Mouse (Mus musculus) embryonic facial prominence, embryonic 13.5 days (tissue): Measurements from ENCODE around the gene Mcu. TPM values are rescaled to one million over a fixed set of nuclear protein-coding genes. Genes with fewer than 3 reads are reported as not detected.

Experiments
- ATAC-seq: fragments of 200-750 bp; cut with Nextera tagmentation; 2 replicates; pipeline ENCODE4 v1.8.0; 2017; ENCODE audit warnings: low read depth; ENCODE audit not compliant: insufficient number of reproducible peaks, insufficient read depth, low FRiP score, low TSS enrichment
- H3K27ac ChIP-seq: fragments of 300-500 bp; sonication (generic); 2 replicates; pipeline ENCODE4 v1.5.1; 2015; ENCODE audit warnings: moderate library complexity, mild to moderate bottlenecking, inconsistent platforms
- H3K27me3 ChIP-seq: fragments of 300-500 bp; sonication (generic); 2 replicates; pipeline ENCODE4 v1.6.1; 2015; ENCODE audit warnings: mild to moderate bottlenecking, inconsistent platforms
- H3K36me3 ChIP-seq: fragments of 300-500 bp; sonication (generic); 2 replicates; pipeline ENCODE4 v1.6.1; 2015; ENCODE audit warnings: mild to moderate bottlenecking, inconsistent platforms
- H3K4me1 ChIP-seq: fragments of 300-500 bp; sonication (generic); 2 replicates; pipeline ENCODE4 v1.6.1; 2015; ENCODE audit warnings: inconsistent platforms
- H3K4me2 ChIP-seq: fragments of 300-500 bp; sonication (generic); 2 replicates; pipeline ENCODE4 v1.6.1; 2015; ENCODE audit warnings: moderate library complexity, mild to moderate bottlenecking, inconsistent platforms
- H3K4me3 ChIP-seq: fragments of 300-500 bp; sonication (generic); 2 replicates; pipeline ENCODE4 v1.5.1; 2015; ENCODE audit warnings: mild to moderate bottlenecking, inconsistent platforms
- H3K9ac ChIP-seq: fragments of 300-500 bp; sonication (generic); 2 replicates; pipeline ENCODE4 v1.6.1; 2015; ENCODE audit warnings: mild to moderate bottlenecking, inconsistent platforms
- H3K9me3 ChIP-seq: fragments of 300-500 bp; sonication (generic); 2 replicates; pipeline ENCODE4 v1.6.1; 2016; ENCODE audit warnings: inconsistent platforms
- WGBS: fragments of 180-500 bp; shearing (Covaris S2); methylation state at CpG from one replicate; pipeline ENCODE4 v1.1.7; 2015; ENCODE audit warnings: mixed read lengths; 5-methylcytosine and 5-hydroxymethylcytosine counted together
- polyA plus RNA-seq: library from polyadenylated mRNA; unstranded; fragments of >200 nt; fragmentation: Nextera tagmentation; extraction: Ambion mirVana; gene quantifications from 2 replicates; pipeline ENCODE4 v1.2.1, GENCODE M21; 2015

Gene Mcu
- polyA plus RNA-seq = 30.1 and 31.3 TPM in 2 replicates

DNA sequence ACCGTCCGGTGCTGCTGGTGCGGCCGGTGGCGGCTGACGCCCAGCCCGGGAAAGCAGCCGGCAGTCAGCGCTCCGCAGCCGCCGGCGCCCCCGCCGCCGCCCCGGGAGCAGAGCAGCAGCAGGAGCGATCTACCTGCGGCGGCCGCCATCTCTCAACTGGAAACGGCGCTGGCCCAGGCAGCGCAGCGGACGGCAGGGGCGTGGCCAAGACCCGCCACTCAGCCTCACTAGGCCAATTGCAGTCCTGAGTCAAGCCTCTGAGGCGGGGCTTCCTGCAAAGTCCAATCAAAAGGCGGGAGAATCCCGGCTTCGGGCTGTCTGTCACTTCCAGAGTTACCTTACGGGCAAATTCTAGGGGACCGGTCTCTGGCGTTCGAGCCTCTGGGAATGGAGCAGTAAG is at the start of gene Mcu:
Gene Mcu (minus strand): TSS at position 171 of the 400 bp plus-strand sequence.
- under 1% methylated on average over 33 of the region's 36 CpGs for WGBS
- peak within 1 kb of the TSS; percentile 87 for H3K27ac ChIP-seq

GRCm38 (mm10) chr10:59665503-59666291 is 49.2 kb upstream of the Mcu start:
- H3K9ac ChIP-seq = no peak overlapping the region
- peaks cover 20% of the 10 kb centered on the region for H3K4me1 ChIP-seq
- 64% methylated on average over 13 of the region's 13 CpGs for WGBS
- H3K4me3 ChIP-seq = no peak overlapping the region
- H3K27me3 ChIP-seq = no peaks in the 10 kb centered on the region
- no peak overlapping the region for H3K27ac ChIP-seq
- ATAC-seq = no peak
- H3K9me3 ChIP-seq = 0 out of 2 replicates have a peak, but pooled peaks cover 1% of the 10 kb centered on the region
- no peaks in the 10 kb centered on the region for H3K36me3 ChIP-seq
- H3K4me2 ChIP-seq = no peak overlapping the region

More for the DNA sequence above, at the start of gene Mcu:
- peak within 1 kb of the TSS; percentile 89 for H3K4me3 ChIP-seq
- H3K4me2 ChIP-seq = peak within 1 kb of the TSS; percentile 85
- H3K4me1 ChIP-seq = peaks cover 23% of the 10 kb centered on the region
- peak; percentile 99 for ATAC-seq
- H3K27me3 ChIP-seq = no peaks in the 10 kb centered on the region
- no peaks in the 10 kb centered on the region for H3K9me3 ChIP-seq
- no peaks in the 10 kb centered on the region for H3K36me3 ChIP-seq
- H3K9ac ChIP-seq = peak within 1 kb of the TSS; percentile 92

GRCm38 (mm10) chr10:59664765-59665164 is 48.3 kb upstream of the Mcu start:
- H3K27ac ChIP-seq = no peak overlapping the region
- no peak for ATAC-seq
- WGBS = 72% methylated on average over 2 of the region's 2 CpGs

DNA sequence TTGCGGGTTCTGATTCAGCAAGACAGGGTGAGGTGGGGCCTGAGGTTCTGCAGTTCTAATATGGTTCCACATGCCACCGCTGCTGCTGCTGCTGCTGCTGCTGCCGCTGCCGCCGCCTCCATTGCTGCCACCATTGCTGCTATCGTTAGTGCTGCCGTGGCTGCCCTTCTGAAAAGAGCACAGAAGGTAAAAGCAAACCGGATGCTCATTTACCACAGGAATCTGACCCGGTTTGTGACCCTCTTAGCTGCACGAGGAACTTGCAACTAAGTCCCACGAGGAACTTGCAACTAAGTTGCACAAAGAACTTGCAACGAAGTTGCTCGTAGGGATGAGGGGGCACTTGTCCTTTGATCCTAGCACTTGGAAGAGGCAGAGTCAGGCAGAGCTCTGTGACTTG is 40.3 kb upstream of the Mcu start:
- Histone ChIP-seq H3K27me3 (no peaks in the 10 kb centered on the region), H3K4me1 (no peaks in the 10 kb centered on the region), H3K36me3 (no peaks in the 10 kb centered on the region), H3K4me3 (no peak overlapping the region), H3K9ac (no peak overlapping the region), H3K27ac (no peak overlapping the region), H3K4me2 (no peak overlapping the region), H3K9me3 (peaks cover 8% of the 10 kb centered on the region; the same call in 1 of the 2 replicates)
- ATAC-seq = no peak
- 77% methylated on average over 13 of the region's 13 CpGs for WGBS

More at GRCm38 (mm10) chr10:59664765-59665164, 48.3 kb upstream of the Mcu start:
- H3K9ac ChIP-seq = no peak overlapping the region
- no peak overlapping the region for H3K4me2 ChIP-seq
- H3K27me3 ChIP-seq = no peaks in the 10 kb centered on the region
- no peaks in the 10 kb centered on the region for H3K36me3 ChIP-seq
- H3K9me3 ChIP-seq = peaks cover 8% of the 10 kb centered on the region; the same call in 1 of the 2 replicates
- H3K4me3 ChIP-seq = no peak overlapping the region
- H3K4me1 ChIP-seq = peaks cover 20% of the 10 kb centered on the region

DNA sequence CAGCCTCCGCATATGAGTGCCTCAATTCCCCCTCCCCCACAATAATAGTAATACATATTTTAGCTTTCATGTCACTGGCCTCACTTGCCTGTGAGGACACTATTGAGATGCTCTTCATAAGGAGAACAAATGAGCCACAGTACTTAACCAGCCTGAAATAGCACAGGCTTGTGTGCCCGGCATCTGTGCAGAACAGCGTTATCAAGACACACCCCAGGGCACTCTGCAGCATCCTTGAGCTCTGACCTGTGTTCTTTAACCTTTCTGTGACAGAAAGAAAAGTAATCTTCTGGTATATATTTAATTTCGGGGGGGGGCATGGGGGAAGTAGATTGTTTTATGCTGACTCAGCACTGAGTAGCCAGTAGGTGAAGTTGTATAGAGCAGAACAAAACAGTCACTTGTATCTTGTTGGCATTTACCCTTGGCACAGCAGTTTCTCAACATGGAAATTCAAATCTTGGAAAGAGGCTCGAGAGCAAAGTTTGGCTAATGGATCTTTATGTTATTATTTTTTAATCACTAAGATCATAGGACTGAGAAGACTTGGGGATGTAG is 30.4 kb upstream of the Mcu start:
- H3K27me3 ChIP-seq = no peaks in the 10 kb centered on the region
- H3K4me1 ChIP-seq = no peaks in the 10 kb centered on the region
- no peak overlapping the region for H3K4me2 ChIP-seq
- H3K9ac ChIP-seq = no peak overlapping the region
- no peak overlapping the region for H3K4me3 ChIP-seq
- ATAC-seq = no peak
- whole genome bisulfite sequencing = 80% methylated on average over 5 of the region's 5 CpGs
- H3K36me3 ChIP-seq = no peaks in the 10 kb centered on the region
- H3K9me3 ChIP-seq = no peaks in the 10 kb centered on the region
- no peak overlapping the region for H3K27ac ChIP-seq

- H3K4me1 ChIP-seq = no peaks in the 10 kb centered on the region
- H3K36me3 ChIP-seq = no peaks in the 10 kb centered on the region
- H3K9ac ChIP-seq = no peak overlapping the region
- no peak overlapping the region for H3K4me3 ChIP-seq
- H3K27me3 ChIP-seq = no peaks in the 10 kb centered on the region
- no peak overlapping the region for H3K4me2 ChIP-seq
- ATAC-seq = no peak
- H3K9me3 ChIP-seq = no peaks in the 10 kb centered on the region
- H3K27ac ChIP-seq = no peak overlapping the region
- WGBS = 79% methylated on average over 4 of the region's 4 CpGs
These were observed 28.7 kb upstream of the Mcu start for GRCm38 (mm10) chr10:59645153-59645552.

GRCm38 (mm10) chr10:59644710-59645109 is 28.2 kb upstream of the Mcu start:
- Histone ChIP-seq H3K4me3 (no peak overlapping the region), H3K4me2 (no peak overlapping the region), H3K27me3 (no peaks in the 10 kb centered on the region), H3K4me1 (no peaks in the 10 kb centered on the region), H3K36me3 (no peaks in the 10 kb centered on the region), H3K9me3 (no peaks in the 10 kb centered on the region), H3K27ac (no peak overlapping the region), H3K9ac (no peak overlapping the region)
- no peak for ATAC-seq
- WGBS = 55% methylated on average over 2 of the region's 2 CpGs

- Histone ChIP-seq H3K36me3 (no peaks in the 10 kb centered on the region), H3K9me3 (no peaks in the 10 kb centered on the region), H3K9ac (no peak overlapping the region), H3K4me3 (no peak overlapping the region), H3K27ac (no peak overlapping the region), H3K4me1 (peaks cover under 1% of the 10 kb centered on the region; the same call in 1 of the 2 replicates), H3K4me2 (no peak overlapping the region), H3K27me3 (no peaks in the 10 kb centered on the region)
- WGBS = 80% methylated on average over 9 of the region's 9 CpGs
- ATAC-seq = no peak
These were observed 27.2 kb upstream of the Mcu start for GRCm38 (mm10) chr10:59643645-59644044.

GRCm38 (mm10) chr10:59642659-59643377 is 26.3 kb upstream of the Mcu start:
- Histone ChIP-seq H3K9me3 (no peaks in the 10 kb centered on the region), H3K4me1 (peaks cover 9% of the 10 kb centered on the region), H3K36me3 (no peaks in the 10 kb centered on the region), H3K4me3 (no peak overlapping the region), H3K9ac (no peak overlapping the region), H3K27me3 (no peaks in the 10 kb centered on the region), H3K4me2 (no peak overlapping the region), H3K27ac (no peak overlapping the region)
- 71% methylated on average over 8 of the region's 8 CpGs for WGBS
- no peak for ATAC-seq

GRCm38 (mm10) chr10:59638576-59638975 is 22.1 kb upstream of the Mcu start:
- no peaks in the 10 kb centered on the region for H3K27me3 ChIP-seq
- 85% methylated on average over 6 of the region's 6 CpGs for WGBS
- peak overlapping the region; percentile 77; the same call in 1 of the 2 replicates for H3K27ac ChIP-seq
- H3K4me1 ChIP-seq = peaks cover 20% of the 10 kb centered on the region
- H3K9me3 ChIP-seq = no peaks in the 10 kb centered on the region
- ATAC-seq = no peak
- no peak overlapping the region for H3K9ac ChIP-seq
- H3K4me2 ChIP-seq = no peak overlapping the region
- no peak overlapping the region for H3K4me3 ChIP-seq
- no peaks in the 10 kb centered on the region for H3K36me3 ChIP-seq

DNA sequence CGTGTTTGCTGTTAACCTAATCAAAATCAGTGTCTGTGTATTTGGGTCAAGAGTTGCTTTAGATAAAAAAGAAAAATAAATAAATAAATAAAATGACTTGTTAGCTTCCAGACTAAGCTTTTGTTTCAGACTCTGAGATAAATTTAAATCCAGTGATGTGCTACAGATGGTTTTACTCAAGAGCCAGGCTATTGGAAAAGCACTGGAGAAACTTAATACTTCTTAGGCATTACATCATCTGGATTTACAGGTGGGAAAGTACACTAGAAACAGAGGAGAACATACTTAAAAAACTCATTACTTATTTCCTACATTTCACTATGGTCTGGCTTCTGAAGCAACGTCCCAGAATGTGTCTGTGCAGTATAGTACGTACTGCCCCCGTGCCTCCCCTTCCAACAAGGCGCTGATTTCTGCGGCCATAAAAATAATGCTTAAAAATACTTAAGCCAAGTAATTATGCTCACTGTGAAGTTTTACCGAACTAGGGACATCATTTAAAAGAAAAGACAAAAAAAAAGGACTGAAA is 21.2 kb upstream of the Mcu start:
- no peak for ATAC-seq
- H3K4me3 ChIP-seq = no peak overlapping the region; the same call in 1 of the 2 replicates

More for the DNA sequence above, 21.2 kb upstream of the Mcu start:
- Histone ChIP-seq H3K4me2 (peak overlapping the region; percentile 46), H3K27ac (peak overlapping the region; percentile 77), H3K9me3 (no peaks in the 10 kb centered on the region), H3K27me3 (no peaks in the 10 kb centered on the region), H3K4me1 (peaks cover 20% of the 10 kb centered on the region), H3K36me3 (no peaks in the 10 kb centered on the region), H3K9ac (0 out of 2 replicates have a peak overlapping the region, but pooled peaks have one; percentile 41)
- WGBS = 38% methylated on average over 7 of the region's 7 CpGs
